In genomic region chr5:52132092-52132491, GRCm38 (mm10) we compare ENCODE assay signal across 8 mouse cellular contexts. TPM values are rescaled to one million over a fixed set of nuclear protein-coding genes. Genes with fewer than 3 reads are reported as not detected.
DNase-seq lines count a peak whose midpoint lies in the region; ATAC-seq and TF ChIP-seq lines count a peak whose summit lies in the region.

No protein-coding gene starts in this region.

- 13% methylated on average over 9 of the region's 9 CpGs for WGBS in cerebellum, adult 2 months
- 21% methylated on average over 9 of the region's 9 CpGs for WGBS in liver, embryonic 13.5 days (ENCODE audit: insufficient replicate concordance)
- 18% methylated on average over 9 of the region's 9 CpGs for WGBS in neural tube, embryonic 11.5 days

- no peak overlapping the region for H3K9ac ChIP-seq in liver, embryonic 13.5 days
- H3K9ac ChIP-seq in neural tube, embryonic 11.5 days (ENCODE audit: low read length) = no peak overlapping the region

- H3K36me3 ChIP-seq in liver, embryonic 13.5 days = no peaks in the 10 kb centered on the region
- no peaks in the 10 kb centered on the region for H3K36me3 ChIP-seq in neural tube, embryonic 11.5 days (ENCODE audit: control insufficient read depth, insufficient read depth, low read length)

- H3K27me3 ChIP-seq in cerebellum, adult 2 months (ENCODE audit: control insufficient read depth, insufficient read depth, low read length) = no peaks in the 10 kb centered on the region
- H3K27me3 ChIP-seq in liver, embryonic 13.5 days = no peaks in the 10 kb centered on the region
- no peaks in the 10 kb centered on the region for H3K27me3 ChIP-seq in neural tube, embryonic 11.5 days (ENCODE audit: control insufficient read depth, insufficient read depth, low read length)

- peak; percentile 29 to 47 for DNase-seq in heart, postnatal 36 days
- no peak for DNase-seq in heart, postnatal 25 days (ENCODE audit: low spot score)
- peak; percentile 75 for DNase-seq in ES-CJ7 (ENCODE audit: low read depth, low spot score)
- DNase-seq in cerebellum, adult 2 months = peak; percentile 62 to 74
- peak; percentile 42 for DNase-seq in forelimb bud, embryonic 11.5 days (ENCODE audit: low read depth, low spot score)
- peak; percentile 35 for DNase-seq in liver, embryonic 13.5 days
- peak; percentile 76 for DNase-seq in neural tube, embryonic 11.5 days (ENCODE audit: low spot score)

- ATAC-seq in liver, embryonic 13.5 days (ENCODE audit: low read depth) = peak; percentile 55
- ATAC-seq in neural tube, embryonic 11.5 days (ENCODE audit: insufficient read depth, low FRiP score, low TSS enrichment) = peak; percentile 62; the same call in 1 of the 2 replicates
- no peak for ATAC-seq in activated CD4-positive, CD25-positive, alpha-beta regulatory T cell, adult 4 months

- H3K4me1 ChIP-seq in cerebellum, adult 2 months (ENCODE audit: control insufficient read depth, insufficient read depth, low read length) = no peaks in the 10 kb centered on the region
- no peaks in the 10 kb centered on the region for H3K4me1 ChIP-seq in liver, embryonic 13.5 days (replicated peaks)
- H3K4me1 ChIP-seq in neural tube, embryonic 11.5 days (ENCODE audit: control insufficient read depth, insufficient read depth, low read length) = no peaks in the 10 kb centered on the region

- TF ChIP-seq CTCF in cerebellum, adult 2 months (IDR thresholded peaks at IDR 0.05; ENCODE audit: borderline replicate concordance, insufficient read depth, low read depth, low read length) = peak; percentile 79

- intact Hi-C loops in heart, postnatal 36 days (cut with DNase I) = loop anchor here (2.0 to 10.0 kb wide), 3 partner anchors 109 to 503 kb away; no protein-coding TSS in a partner anchor
- intact Hi-C loops in heart, postnatal 25 days (cut with DNase I) = no loop called here

- no peak overlapping the region for H3K27ac ChIP-seq in cerebellum, adult 2 months (ENCODE audit: insufficient read depth, low read length)
- no peak overlapping the region for H3K27ac ChIP-seq in liver, embryonic 13.5 days
- no peak overlapping the region for H3K27ac ChIP-seq in neural tube, embryonic 11.5 days (ENCODE audit: low read depth, low read length)

- no peak overlapping the region for H3K4me3 ChIP-seq in cerebellum, adult 2 months (replicated peaks; ENCODE audit: insufficient read depth, low read depth, low read length)
- no peak overlapping the region for H3K4me3 ChIP-seq in liver, embryonic 13.5 days (replicated peaks)
- no peak overlapping the region for H3K4me3 ChIP-seq in neural tube, embryonic 11.5 days (ENCODE audit: low read depth, low read length)

- no peak overlapping the region for H3K4me2 ChIP-seq in liver, embryonic 13.5 days
- no peak overlapping the region for H3K4me2 ChIP-seq in neural tube, embryonic 11.5 days (ENCODE audit: low read depth)

- H3K9me3 ChIP-seq in liver, embryonic 13.5 days (replicated peaks) = no peaks in the 10 kb centered on the region
- H3K9me3 ChIP-seq in neural tube, embryonic 11.5 days (ENCODE audit: control insufficient read depth, low read length) = no peaks in the 10 kb centered on the region

- TF ChIP-seq POLR2A in cerebellum, adult 2 months (IDR thresholded peaks at IDR 0.05; ENCODE audit: borderline replicate concordance, insufficient read depth, low read length) = no peak

RNA-seq across cellular contexts. Expression of gene Dhx15, which starts 58.2 kb away (rescaled TPM):
- total RNA-seq in heart, postnatal 36 days (2021) = 10 to 100 TPM; 53.4 TPM
- 10 to 100 TPM; 49.8 to 58.4 TPM for total RNA-seq in heart, postnatal 25 days (2021)
- polyA plus RNA-seq in cerebellum, adult 2 months (2012; rRNA removed) = 97.4 and 103 TPM in 2 replicates
- 87.8 and 106 TPM in 2 replicates for polyA plus RNA-seq in liver, embryonic 13.5 days (2015; fragmentation: Nextera tagmentation; extraction: Ambion mirVana)
- polyA plus RNA-seq in neural tube, embryonic 11.5 days (2014; fragmentation: Nextera tagmentation; extraction: Ambion mirVana) = 96.9 and 99.4 TPM in 2 replicates
- 100 to 1,000 TPM in 1 of 2 experiments, 10 to 100 TPM in 1; 87.2 to 103 TPM for polyA plus RNA-seq in activated CD4-positive, CD25-positive, alpha-beta regulatory T cell, adult 4 months (2017; shearing (Covaris generic))
